Mouse (Mus musculus) limb, embryonic 13.5 days (tissue): ENCODE results near the gene Aldoc. TPM values are rescaled to one million over a fixed set of nuclear protein-coding genes. Genes with fewer than 3 reads are reported as not detected.
A peak's percentile ranks its signal among the peaks of the same experiment; 100 is the strongest.

Experiments
- ATAC-seq: fragments of 200-750 bp; cut with Nextera tagmentation; 2 replicates; pipeline ENCODE4 v1.8.0; 2017; ENCODE audit warnings: low read depth, moderate number of reproducible peaks, moderate TSS enrichment; ENCODE audit not compliant: low FRiP score
- H3K27ac ChIP-seq: fragments of 300-500 bp; sonication (generic); 2 replicates; pipeline ENCODE4 v1.5.1; 2015; ENCODE audit warnings: inconsistent platforms, mild to moderate bottlenecking, moderate library complexity
- H3K27me3 ChIP-seq: fragments of 300-500 bp; sonication (generic); 2 replicates; pipeline ENCODE4 v1.6.1; 2015; ENCODE audit warnings: mild to moderate bottlenecking, inconsistent platforms
- H3K36me3 ChIP-seq: fragments of 300-500 bp; sonication (generic); 2 replicates; pipeline ENCODE4 v1.6.1; 2015; ENCODE audit warnings: inconsistent platforms, mild to moderate bottlenecking, moderate library complexity
- H3K4me1 ChIP-seq: fragments of 300-500 bp; sonication (generic); 2 replicates; pipeline ENCODE4 v1.6.1; 2015; ENCODE audit warnings: inconsistent platforms
- H3K4me2 ChIP-seq: fragments of 300-500 bp; sonication (generic); replicated peaks from 2 replicates; pipeline ENCODE4 v1.6.1; 2015; ENCODE audit warnings: inconsistent platforms, mild to moderate bottlenecking, moderate library complexity
- H3K4me3 ChIP-seq: fragments of 300-500 bp; sonication (generic); 2 replicates; pipeline ENCODE4 v1.5.1; 2015; ENCODE audit warnings: moderate library complexity, mild to moderate bottlenecking, inconsistent platforms
- H3K9ac ChIP-seq: fragments of 300-500 bp; sonication (generic); 2 replicates; pipeline ENCODE4 v1.6.1; 2015; ENCODE audit warnings: mild to moderate bottlenecking, inconsistent platforms
- H3K9me3 ChIP-seq: fragments of 300-500 bp; sonication (generic); 2 replicates; pipeline ENCODE4 v1.6.1; 2016; ENCODE audit warnings: inconsistent platforms
- WGBS: fragments of 180-500 bp; shearing (Covaris S2); methylation state at CpG from one replicate; pipeline ENCODE4 v1.1.7; 2015; 5-methylcytosine and 5-hydroxymethylcytosine counted together
- polyA plus RNA-seq: library from polyadenylated mRNA; unstranded; fragments of >200 nt; fragmentation: Nextera tagmentation; extraction: Ambion mirVana; gene quantifications from 2 replicates; pipeline ENCODE4 v1.2.1, GENCODE M21; 2015

Aldoc gene
- polyA plus RNA-seq, 1 experiment from 2014 or later = 6.5 TPM

GRCm38 (mm10) chr11:78372166-78372565 is 49.4 kb downstream of the Aldoc start:
- no peak overlapping the region for H3K27ac ChIP-seq

GRCm38 (mm10) chr11:78372610-78373009 is 49.8 kb downstream of the Aldoc start:
- Histone ChIP-seq H3K36me3 (no peaks in the 10 kb centered on the region), H3K27me3 (no peaks in the 10 kb centered on the region), H3K4me2 (no peak overlapping the region), H3K4me1 (peaks cover 25% of the 10 kb centered on the region), H3K4me3 (no peak overlapping the region), H3K27ac (no peak overlapping the region), H3K9me3 (no peaks in the 10 kb centered on the region), H3K9ac (no peak overlapping the region)
- ATAC-seq = no peak
- WGBS = 65% methylated on average over 7 of the region's 7 CpGs

More at GRCm38 (mm10) chr11:78372166-78372565, 49.4 kb downstream of the Aldoc start:
- H3K4me3 ChIP-seq = no peak overlapping the region
- no peaks in the 10 kb centered on the region for H3K36me3 ChIP-seq
- no peak overlapping the region for H3K4me2 ChIP-seq
- no peaks in the 10 kb centered on the region for H3K9me3 ChIP-seq
- WGBS = 81% methylated on average over 3 of the region's 3 CpGs
- H3K4me1 ChIP-seq = peaks cover 21% of the 10 kb centered on the region
- no peak overlapping the region for H3K9ac ChIP-seq
- no peaks in the 10 kb centered on the region for H3K27me3 ChIP-seq
- ATAC-seq = no peak

DNA sequence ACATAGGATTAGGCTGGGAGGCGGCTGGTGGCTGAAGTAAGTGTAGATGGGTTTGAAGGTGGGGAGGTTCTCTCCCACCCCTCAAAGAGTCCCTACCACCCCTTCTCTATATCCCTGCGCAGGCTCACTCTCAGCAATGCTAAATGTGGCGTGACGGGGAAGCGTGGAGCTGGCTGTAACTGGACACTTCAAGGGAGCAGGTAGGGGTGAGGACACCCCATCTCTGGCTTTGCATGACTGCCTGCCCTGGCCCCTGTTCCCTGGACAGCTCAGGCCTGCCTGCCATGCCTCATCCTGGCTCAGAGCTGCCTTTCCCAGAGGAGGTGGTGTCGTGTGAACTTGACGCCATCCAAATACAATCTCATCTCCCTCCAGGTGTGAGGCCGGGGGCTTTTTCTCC is 51.4 kb downstream of the Aldoc start:
- Histone ChIP-seq H3K4me2 (no peak overlapping the region), H3K4me1 (peaks cover 30% of the 10 kb centered on the region), H3K4me3 (no peak overlapping the region), H3K27ac (no peak overlapping the region), H3K36me3 (no peaks in the 10 kb centered on the region), H3K9me3 (no peaks in the 10 kb centered on the region), H3K27me3 (no peaks in the 10 kb centered on the region), H3K9ac (no peak overlapping the region)
- ATAC-seq = 0 out of 2 replicates have a peak, but pooled peaks have one; percentile 24
- 61% methylated on average over 8 of the region's 8 CpGs for WGBS

Other genes starting within 250 kb of the Aldoc start
- gene Eral1, start 242.6 kb upstream of the Aldoc start, polyA plus RNA-seq = 37.8 and 38.7 TPM in 2 replicates
- gene Fam222b, start 228.3 kb upstream of the Aldoc start, polyA plus RNA-seq = 13.7 and 16.1 TPM in 2 replicates
- 108 and 109 TPM in 2 replicates for gene Traf4, start 157.4 kb upstream of the Aldoc start, polyA plus RNA-seq
- gene Nek8, start 146.3 kb upstream of the Aldoc start, polyA plus RNA-seq = 20.1 and 20.7 TPM in 2 replicates
- gene Tlcd1, start 146.3 kb upstream of the Aldoc start, polyA plus RNA-seq = 13.5 and 14.1 TPM in 2 replicates
- 1,373 and 1,384 TPM in 2 replicates for gene Rpl23a, start 139.4 kb upstream of the Aldoc start, polyA plus RNA-seq
- gene Rab34, start 134.5 kb upstream of the Aldoc start, polyA plus RNA-seq = 171 and 185 TPM in 2 replicates
- gene Proca1, start 129.6 kb upstream of the Aldoc start, polyA plus RNA-seq = 2.7 and 3.0 TPM in 2 replicates
- gene Sdf2, start 77.2 kb upstream of the Aldoc start, polyA plus RNA-seq = 78.9 and 81.2 TPM in 2 replicates
- gene Supt6, start 77.0 kb upstream of the Aldoc start, polyA plus RNA-seq = 29.4 and 33.2 TPM in 2 replicates
- gene 2610507B11Rik, start 61.2 kb upstream of the Aldoc start, polyA plus RNA-seq = 74.7 and 76.1 TPM in 2 replicates
- 0.11 and 0.56 TPM in 2 replicates for gene BC030499, start 32.1 kb upstream of the Aldoc start, polyA plus RNA-seq
- gene Spag5, start 21.4 kb upstream of the Aldoc start, polyA plus RNA-seq = 39.6 and 45.8 TPM in 2 replicates
- 88.5 and 88.9 TPM in 2 replicates for gene Pigs, start 5.4 kb downstream of the Aldoc start, polyA plus RNA-seq
- gene Unc119, start 20.5 kb downstream of the Aldoc start, polyA plus RNA-seq = 70.1 and 74.7 TPM in 2 replicates
- 0.24 and 0.48 TPM in 2 replicates for gene Foxn1, start 63.6 kb downstream of the Aldoc start, polyA plus RNA-seq
- not detected in 2 replicates for gene Slc13a2, start 99.2 kb downstream of the Aldoc start, polyA plus RNA-seq
- 17.1 TPM in 2 replicates for gene Slc46a1, start 142.7 kb downstream of the Aldoc start, polyA plus RNA-seq
- 2.4 and 2.6 TPM in 2 replicates for gene Sarm1, start 174.8 kb downstream of the Aldoc start, polyA plus RNA-seq
- gene Vtn, start 176.1 kb downstream of the Aldoc start, polyA plus RNA-seq = 0.39 and 1.8 TPM in 2 replicates
- gene Sebox, start 180.5 kb downstream of the Aldoc start, polyA plus RNA-seq = not detected in 2 replicates
- 45.9 and 48.7 TPM in 2 replicates for gene Tmem199, start 189.2 kb downstream of the Aldoc start, polyA plus RNA-seq
- 182 and 186 TPM in 2 replicates for gene Poldip2, start 189.2 kb downstream of the Aldoc start, polyA plus RNA-seq
- gene Tnfaip1, start 213.4 kb downstream of the Aldoc start, polyA plus RNA-seq = 81.4 and 84.8 TPM in 2 replicates
- 165 and 168 TPM in 2 replicates for gene Ift20, start 213.4 kb downstream of the Aldoc start, polyA plus RNA-seq
- gene Tmem97, start 227.8 kb downstream of the Aldoc start, polyA plus RNA-seq = 74.1 and 75.2 TPM in 2 replicates